Mouse (Mus musculus) hindbrain, embryonic 15.5 days (tissue): ENCODE measurements around the gene Pex10. TPM values are rescaled to one million over a fixed set of nuclear protein-coding genes. Genes with fewer than 3 reads are reported as not detected.
"Not testable (repeated sequence)": the region's sequence is repeated elsewhere in the genome, so short reads cannot be mapped to it uniquely, and the experiment has no call there.

Experiments
- ATAC-seq: fragments of 200-750 bp; cut with Nextera tagmentation; 2 replicates; pipeline ENCODE4 v1.8.0; 2017; ENCODE audit warnings: low read depth, moderate number of reproducible peaks, moderate TSS enrichment; ENCODE audit not compliant: low FRiP score
- H3K27ac ChIP-seq: fragments of 300-500 bp; sonication (generic); replicated peaks from 2 replicates; pipeline ENCODE4 v1.5.1; 2015; ENCODE audit warnings: mild to moderate bottlenecking, inconsistent platforms
- H3K27me3 ChIP-seq: fragments of 300-500 bp; sonication (generic); 2 replicates; pipeline ENCODE4 v1.6.1; 2015; ENCODE audit warnings: control low read depth, inconsistent platforms
- H3K36me3 ChIP-seq: fragments of 300-500 bp; sonication (generic); 2 replicates; pipeline ENCODE4 v1.6.1; 2015; ENCODE audit warnings: control low read depth, inconsistent platforms
- H3K4me1 ChIP-seq: fragments of 300-500 bp; sonication (generic); replicated peaks from 2 replicates; pipeline ENCODE4 v1.6.1; 2015; ENCODE audit warnings: control low read depth, inconsistent platforms
- H3K4me2 ChIP-seq: fragments of 300-500 bp; sonication (generic); 2 replicates; pipeline ENCODE4 v1.6.1; 2015; ENCODE audit warnings: moderate library complexity, mild to moderate bottlenecking, inconsistent platforms
- H3K4me3 ChIP-seq: fragments of 300-500 bp; sonication (generic); 2 replicates; pipeline ENCODE4 v1.5.1; 2015; ENCODE audit warnings: mild to moderate bottlenecking, inconsistent platforms
- H3K9ac ChIP-seq: fragments of 300-500 bp; sonication (generic); 2 replicates; pipeline ENCODE4 v1.6.1; 2015; ENCODE audit warnings: inconsistent platforms
- H3K9me3 ChIP-seq: fragments of 300-500 bp; sonication (generic); 2 replicates; pipeline ENCODE4 v1.6.1; 2016; ENCODE audit warnings: control low read depth, inconsistent platforms
- WGBS: fragments of 180-500 bp; shearing (Covaris S2); methylation state at CpG from one replicate; pipeline ENCODE4 v1.1.7; 2015; 5-methylcytosine and 5-hydroxymethylcytosine counted together
- polyA plus RNA-seq: library from polyadenylated mRNA; unstranded; fragments of >200 nt; fragmentation: Nextera tagmentation; extraction: Ambion mirVana; gene quantifications from 2 replicates; pipeline ENCODE4 v1.2.1, GENCODE M21; 2015

Pex10 gene
- polyA plus RNA-seq, 1 experiment from 2014 or later = 22.3 TPM

DNA sequence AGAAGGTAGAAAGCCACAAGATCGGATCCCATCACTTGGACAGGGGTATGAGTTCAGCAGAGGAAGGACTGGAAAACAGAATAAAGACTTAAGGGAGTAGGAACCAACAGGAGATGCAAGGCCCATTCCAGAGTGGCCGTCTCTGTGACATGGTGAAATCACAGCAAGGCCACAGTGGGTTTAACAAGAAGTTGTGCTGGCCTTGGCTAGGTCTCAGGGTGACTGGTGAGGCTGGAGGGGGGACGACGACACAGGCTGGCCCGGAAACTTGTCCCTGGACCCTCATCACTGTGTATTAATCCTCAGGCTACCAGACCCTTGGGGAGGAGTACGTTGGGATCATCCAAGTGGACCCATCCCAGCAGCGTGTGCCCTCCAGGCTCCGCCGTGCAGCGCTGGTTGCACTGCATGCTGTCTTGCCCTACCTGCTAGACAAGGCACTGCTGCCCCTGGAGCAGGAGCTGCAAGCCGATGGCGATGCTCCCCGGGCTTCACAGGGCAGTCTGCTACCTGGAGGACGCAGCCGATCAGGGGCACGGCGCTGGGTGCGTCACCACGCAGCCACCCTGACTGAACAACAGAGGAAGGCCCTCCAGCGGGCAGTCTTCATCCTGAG, 1.6 kb downstream of the Pex10 start:
- no peak overlapping the region for H3K27ac ChIP-seq
- H3K4me3 ChIP-seq = no peak overlapping the region
- H3K9me3 ChIP-seq = no peaks in the 10 kb centered on the region
- no peaks in the 10 kb centered on the region for H3K27me3 ChIP-seq
- peaks cover 42% of the 10 kb centered on the region for H3K36me3 ChIP-seq
- H3K4me2 ChIP-seq = no peak overlapping the region
- no peak for ATAC-seq
- 92% methylated on average over 20 of the region's 20 CpGs for WGBS
- H3K4me1 ChIP-seq = peaks cover 22% of the 10 kb centered on the region
- no peak overlapping the region for H3K9ac ChIP-seq

DNA sequence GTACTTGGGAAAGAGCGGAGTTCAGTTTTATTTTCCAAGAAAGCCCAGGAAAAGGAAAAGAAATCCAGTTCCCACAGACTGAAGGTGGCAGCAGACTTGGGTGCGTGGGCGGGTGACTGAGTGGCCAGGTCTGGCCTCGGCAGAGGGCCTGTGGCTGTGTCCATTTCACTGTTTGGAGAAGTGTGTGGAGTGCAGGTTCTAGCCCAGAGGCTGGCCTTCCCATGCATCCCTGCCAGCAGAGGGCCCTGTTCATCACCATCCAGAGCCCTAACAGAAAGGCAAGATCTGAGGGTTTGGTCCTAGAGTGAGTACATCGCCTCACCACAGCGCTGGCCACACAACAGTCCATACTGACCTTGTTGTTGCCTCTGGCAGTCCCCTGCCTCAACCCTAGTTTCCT, 2.4 kb downstream of the Pex10 start:
- H3K27me3 ChIP-seq = no peaks in the 10 kb centered on the region
- no peak overlapping the region for H3K27ac ChIP-seq
- 84% methylated on average over 6 of the region's 6 CpGs for WGBS
- ATAC-seq = no peak
- H3K4me1 ChIP-seq = peaks cover 22% of the 10 kb centered on the region
- peaks cover 49% of the 10 kb centered on the region for H3K36me3 ChIP-seq
- no peaks in the 10 kb centered on the region for H3K9me3 ChIP-seq
- H3K4me3 ChIP-seq = no peak overlapping the region
- no peak overlapping the region for H3K4me2 ChIP-seq
- H3K9ac ChIP-seq = no peak overlapping the region

DNA sequence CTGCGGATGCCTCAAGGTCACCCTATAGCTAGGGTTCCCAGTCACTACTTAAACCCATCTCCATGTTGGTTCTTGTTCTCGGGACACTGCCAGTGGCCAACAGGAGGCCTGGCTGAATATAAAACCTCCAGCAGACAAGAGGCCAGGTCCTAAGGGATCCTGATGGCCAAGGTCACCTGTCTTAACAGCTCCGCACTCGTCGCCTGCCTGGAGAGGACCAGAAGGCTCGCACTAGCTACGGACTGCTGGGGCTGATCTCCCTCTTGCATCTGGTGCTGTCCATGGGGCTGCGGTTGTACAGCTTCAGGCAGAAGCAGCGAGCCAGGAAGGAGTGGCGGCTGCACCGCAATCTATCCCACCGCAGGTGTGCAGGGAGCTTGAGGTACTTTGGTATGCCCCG, 3.4 kb downstream of the Pex10 start:
- Histone ChIP-seq H3K9ac (no peak overlapping the region), H3K4me2 (no peak overlapping the region), H3K4me1 (peaks cover 22% of the 10 kb centered on the region), H3K36me3 (peaks cover 59% of the 10 kb centered on the region), H3K27me3 (no peaks in the 10 kb centered on the region), H3K4me3 (no peak overlapping the region), H3K27ac (no peak overlapping the region), H3K9me3 (no peaks in the 10 kb centered on the region)
- WGBS = 94% methylated on average over 13 of the region's 13 CpGs
- ATAC-seq = no peak

DNA sequence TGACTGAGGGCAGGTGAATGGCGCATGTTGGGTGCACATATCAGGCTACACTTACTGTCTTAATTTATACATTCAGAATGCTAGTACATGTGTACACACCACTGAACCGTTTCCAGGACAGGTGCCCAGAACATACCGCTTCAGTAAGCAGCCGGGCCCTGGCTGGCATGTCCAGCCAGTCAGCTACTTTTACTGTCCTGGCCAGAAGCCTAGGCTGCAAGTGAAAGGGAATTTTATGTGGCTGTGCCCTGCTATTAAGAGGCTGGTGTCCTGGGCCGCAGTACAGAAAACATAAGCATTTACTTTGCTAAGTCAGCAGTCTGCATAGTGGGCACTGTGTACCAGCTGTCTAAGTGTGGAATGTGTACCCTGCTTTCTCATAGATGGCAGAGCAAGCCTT, 4.1 kb downstream of the Pex10 start:
- no peak overlapping the region for H3K4me3 ChIP-seq
- no peak overlapping the region for H3K4me2 ChIP-seq
- H3K27ac ChIP-seq = no peak overlapping the region
- H3K9ac ChIP-seq = no peak overlapping the region
- peaks cover 19% of the 10 kb centered on the region for H3K4me1 ChIP-seq
- no peak for ATAC-seq
- WGBS = 93% methylated on average over 5 of the region's 5 CpGs
- no peaks in the 10 kb centered on the region for H3K27me3 ChIP-seq
- H3K36me3 ChIP-seq = peaks cover 66% of the 10 kb centered on the region
- H3K9me3 ChIP-seq = no peaks in the 10 kb centered on the region

DNA sequence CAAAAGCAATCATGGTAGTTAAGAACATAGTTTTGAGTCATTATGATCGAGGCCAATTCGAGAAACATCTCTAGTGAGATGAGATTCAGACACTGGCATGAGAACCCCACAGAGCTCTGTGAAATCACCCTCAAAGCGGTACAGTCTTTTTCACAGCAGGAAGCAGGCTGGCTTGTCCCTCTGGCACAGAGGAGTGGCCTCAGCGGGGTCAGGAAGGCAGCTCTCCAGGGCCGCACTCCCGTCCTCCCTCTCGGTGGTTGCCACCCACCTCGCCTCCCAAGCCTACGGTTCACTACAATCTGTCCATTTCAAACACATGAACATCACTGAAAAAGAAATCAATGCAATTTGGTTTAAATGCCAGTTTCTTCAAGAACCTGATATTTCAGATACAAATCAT, 7.6 kb downstream of the Pex10 start:
- Histone ChIP-seq H3K36me3 (peaks cover 86% of the 10 kb centered on the region), H3K4me1 (no peaks in the 10 kb centered on the region), H3K4me2 (no peak overlapping the region), H3K4me3 (no peak overlapping the region), H3K27ac (no peak overlapping the region), H3K9ac (no peak overlapping the region), H3K9me3 (no peaks in the 10 kb centered on the region), H3K27me3 (no peaks in the 10 kb centered on the region)
- no peak for ATAC-seq
- 68% methylated on average over 9 of the region's 9 CpGs for WGBS

DNA sequence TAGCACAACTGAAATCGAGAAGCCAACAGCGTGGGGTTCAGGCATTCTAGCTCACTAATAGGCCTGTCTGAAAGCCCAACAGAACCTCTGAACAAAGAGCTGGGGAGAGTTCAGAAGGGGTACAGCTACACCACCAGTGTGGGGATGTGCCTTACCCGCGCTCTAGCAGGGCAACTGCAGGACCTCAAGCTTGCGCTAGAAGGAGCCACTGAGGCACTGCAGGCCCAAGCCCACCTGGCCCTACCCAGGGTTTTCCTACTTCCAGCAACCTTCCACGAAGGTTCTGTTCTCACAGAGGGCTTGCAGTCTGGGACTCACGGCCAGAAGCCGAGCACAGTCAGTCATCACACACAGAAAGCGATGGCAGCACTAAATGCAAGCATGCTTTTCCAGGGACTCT, 8.3 kb downstream of the Pex10 start:
- ATAC-seq = no peak
- H3K4me2 ChIP-seq = no peak overlapping the region
- H3K4me3 ChIP-seq = no peak overlapping the region
- no peaks in the 10 kb centered on the region for H3K9me3 ChIP-seq
- H3K27ac ChIP-seq = no peak overlapping the region
- no peaks in the 10 kb centered on the region for H3K4me1 ChIP-seq
- no peak overlapping the region for H3K9ac ChIP-seq
- H3K36me3 ChIP-seq = peaks cover 86% of the 10 kb centered on the region
- WGBS = 88% methylated on average over 9 of the region's 9 CpGs
- no peaks in the 10 kb centered on the region for H3K27me3 ChIP-seq

DNA sequence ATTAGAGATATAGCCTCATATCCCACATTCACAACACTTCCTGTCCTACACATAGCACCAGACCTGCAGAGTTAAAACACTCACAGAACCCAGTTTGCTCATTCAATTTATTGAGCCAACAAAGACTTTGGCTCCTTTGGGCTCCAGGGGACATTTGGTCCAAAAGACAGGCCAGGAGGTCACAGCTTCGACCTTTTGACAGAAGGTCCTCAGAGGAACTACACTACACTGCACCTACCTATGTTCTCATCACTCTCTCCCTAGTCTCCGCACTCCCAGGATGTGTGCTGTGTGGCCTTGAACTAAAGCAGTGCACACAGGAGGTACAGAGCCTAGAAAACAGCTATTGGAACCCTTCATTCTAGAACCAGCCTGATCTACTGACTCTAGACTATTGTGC, 9.0 kb downstream of the Pex10 start:
- H3K4me1 ChIP-seq = no peaks in the 10 kb centered on the region
- ATAC-seq = no peak
- 93% methylated on average over 2 of the region's 2 CpGs for whole genome bisulfite sequencing

DNA sequence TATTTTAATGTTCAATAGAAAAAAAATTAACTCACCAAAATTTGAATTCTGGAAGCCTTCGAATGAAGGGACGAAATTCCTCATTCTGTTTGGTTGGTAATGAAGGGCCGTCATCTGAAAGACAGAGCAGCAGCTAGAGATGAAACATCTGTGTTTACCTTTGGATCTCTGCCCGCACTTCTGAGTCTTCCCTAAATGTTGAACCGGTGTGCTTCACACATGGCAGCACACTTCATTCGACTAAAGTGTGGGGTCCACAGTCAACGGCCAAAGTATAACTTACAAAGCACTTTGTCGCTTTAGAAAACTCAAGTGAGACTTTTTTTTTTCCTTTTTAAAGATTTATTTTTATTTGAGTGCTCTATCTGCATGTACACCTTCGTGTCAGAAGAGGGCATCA, 9.9 kb downstream of the Pex10 start:
- Histone ChIP-seq H3K9ac (no peak overlapping the region), H3K27ac (no peak overlapping the region), H3K4me3 (no peak overlapping the region), H3K27me3 (no peaks in the 10 kb centered on the region), H3K36me3 (peaks cover 85% of the 10 kb centered on the region), H3K9me3 (no peaks in the 10 kb centered on the region), H3K4me1 (no peaks in the 10 kb centered on the region), H3K4me2 (no peak overlapping the region)
- WGBS = 91% methylated on average over 9 of the region's 9 CpGs
- no peak for ATAC-seq

More for the DNA sequence above, 9.0 kb downstream of the Pex10 start:
- H3K9me3 ChIP-seq = no peaks in the 10 kb centered on the region
- H3K4me3 ChIP-seq = no peak overlapping the region
- peaks cover 86% of the 10 kb centered on the region for H3K36me3 ChIP-seq
- no peak overlapping the region for H3K27ac ChIP-seq
- no peak overlapping the region for H3K9ac ChIP-seq
- no peak overlapping the region for H3K4me2 ChIP-seq
- H3K27me3 ChIP-seq = no peaks in the 10 kb centered on the region

DNA sequence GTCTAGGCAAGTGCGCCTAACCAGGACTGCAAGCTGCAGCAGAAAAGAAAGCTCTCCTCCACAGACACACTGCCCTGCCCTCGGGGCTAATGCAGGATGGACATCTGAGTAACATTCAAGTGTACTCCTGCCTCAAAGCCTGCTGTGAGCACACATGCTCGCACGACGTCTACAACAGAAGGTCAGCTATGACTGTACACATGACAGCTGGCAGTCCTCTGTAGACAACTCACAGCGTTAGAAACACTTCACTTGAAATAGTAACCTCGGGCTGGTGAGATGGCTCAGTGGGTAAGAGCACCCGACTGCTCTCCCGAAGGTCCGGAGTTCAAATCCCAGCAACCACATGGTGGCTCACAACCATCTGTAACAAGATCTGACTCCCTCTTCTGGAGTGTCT, 12.0 kb downstream of the Pex10 start:
- not testable (repeated sequence) for ATAC-seq, H3K4me1 ChIP-seq, H3K27me3 ChIP-seq, H3K9ac ChIP-seq, H3K9me3 ChIP-seq, H3K4me3 ChIP-seq, H3K4me2 ChIP-seq, H3K27ac ChIP-seq
- H3K36me3 ChIP-seq = peaks cover 76% of the 10 kb centered on the region
- 86% methylated on average over 10 of the region's 10 CpGs for WGBS

DNA sequence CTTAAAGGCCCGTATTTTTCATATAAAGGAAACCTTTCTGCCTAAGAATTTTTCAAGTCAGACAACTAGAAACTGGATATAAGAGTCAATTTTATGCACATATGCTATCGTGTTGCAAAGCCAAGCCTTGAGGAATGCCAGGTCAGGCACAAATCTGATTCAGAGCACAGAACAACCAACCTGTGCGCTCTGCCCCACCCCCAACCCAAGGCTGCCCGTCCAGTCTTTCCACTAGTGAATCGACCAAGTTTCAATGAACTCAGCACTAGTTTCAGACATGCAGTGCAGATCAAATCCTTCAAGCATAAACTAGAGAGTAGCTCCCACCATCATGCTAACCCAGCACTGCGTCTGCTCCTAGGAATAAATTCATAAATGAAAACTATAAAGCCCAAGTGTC, 12.8 kb downstream of the Pex10 start:
- Histone ChIP-seq H3K4me1 (peaks cover 18% of the 10 kb centered on the region), H3K27me3 (no peaks in the 10 kb centered on the region), H3K36me3 (peaks cover 67% of the 10 kb centered on the region), H3K9me3 (no peaks in the 10 kb centered on the region), H3K4me2 (no peak overlapping the region), H3K27ac (no peak overlapping the region), H3K9ac (no peak overlapping the region), H3K4me3 (no peak overlapping the region)
- ATAC-seq = no peak
- WGBS = 93% methylated on average over 6 of the region's 6 CpGs

DNA sequence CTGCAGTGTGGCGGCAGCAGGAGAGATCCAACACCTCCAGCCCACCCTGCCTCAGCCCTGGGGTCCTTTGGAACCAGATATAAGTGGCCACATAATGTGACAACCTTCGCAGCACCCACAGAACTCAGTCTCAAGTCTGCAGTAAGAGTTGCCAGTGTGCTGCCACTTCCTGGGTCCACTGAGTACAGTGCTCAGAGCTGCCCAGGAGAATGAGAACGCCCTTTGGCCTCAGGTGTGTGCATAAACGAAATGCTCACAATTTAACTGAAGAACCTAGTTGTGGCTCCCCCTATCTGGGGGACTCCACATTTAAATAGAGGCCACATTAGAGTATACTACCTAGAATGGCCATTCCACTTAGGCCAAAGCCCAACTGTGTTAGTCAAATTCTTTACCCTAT, 16.7 kb downstream of the Pex10 start:
- H3K9me3 ChIP-seq = no peaks in the 10 kb centered on the region
- WGBS = 90% methylated on average over 4 of the region's 4 CpGs
- no peak for ATAC-seq

DNA sequence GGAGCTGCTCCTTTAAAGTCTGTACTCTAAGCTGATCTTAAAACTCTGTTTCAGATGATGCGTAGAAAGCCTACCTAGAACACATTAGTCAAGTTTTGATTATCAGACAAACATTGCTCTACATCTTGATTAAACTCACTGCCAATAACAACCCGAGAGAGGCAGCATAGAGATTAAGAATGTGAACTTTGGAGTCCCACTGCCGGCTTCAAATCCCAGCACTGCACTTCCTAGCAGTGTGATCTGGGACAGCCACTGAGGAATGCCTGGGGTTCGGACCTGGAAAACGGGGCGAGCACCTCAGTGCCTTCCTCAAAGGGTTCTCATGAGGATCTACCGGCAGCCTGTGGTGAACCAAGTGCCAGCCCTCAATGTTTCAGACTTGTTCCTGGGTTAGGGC, 17.5 kb downstream of the Pex10 start:
- Histone ChIP-seq H3K4me3 (no peak overlapping the region), H3K36me3 (peaks cover 27% of the 10 kb centered on the region), H3K27ac (no peak overlapping the region), H3K4me2 (0 out of 2 replicates have a peak overlapping the region, but pooled peaks have one; percentile 89), H3K4me1 (peaks cover 36% of the 10 kb centered on the region), H3K9me3 (no peaks in the 10 kb centered on the region), H3K9ac (no peak overlapping the region), H3K27me3 (no peaks in the 10 kb centered on the region)
- ATAC-seq = no peak
- WGBS = 91% methylated on average over 7 of the region's 7 CpGs

More for the DNA sequence above, 16.7 kb downstream of the Pex10 start:
- H3K36me3 ChIP-seq = peaks cover 32% of the 10 kb centered on the region
- H3K27ac ChIP-seq = no peak overlapping the region
- H3K27me3 ChIP-seq = no peaks in the 10 kb centered on the region
- no peak overlapping the region for H3K9ac ChIP-seq
- H3K4me2 ChIP-seq = no peak overlapping the region
- H3K4me3 ChIP-seq = no peak overlapping the region
- H3K4me1 ChIP-seq = peaks cover 36% of the 10 kb centered on the region
